ENCODE assay signal across 10 mouse cellular contexts in the genomic region with DNA sequence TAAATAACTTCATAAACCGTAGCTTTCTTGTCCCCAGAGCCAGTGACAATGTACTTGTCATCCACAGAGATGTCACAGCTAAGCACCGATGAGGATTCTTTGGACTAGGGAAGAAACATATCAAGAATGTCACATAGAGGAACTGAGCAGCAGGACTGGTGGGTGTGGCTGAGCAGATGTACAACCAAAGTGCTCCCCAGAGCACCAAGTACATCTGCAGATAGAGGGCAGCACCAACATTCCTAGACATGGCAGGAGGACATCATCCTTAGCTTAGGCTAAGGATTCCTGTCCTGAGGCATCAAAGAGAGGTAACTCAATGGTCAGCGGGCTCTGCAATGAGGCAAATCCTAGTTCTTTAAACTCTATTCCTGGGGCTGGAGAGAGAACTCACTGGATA.
DNase-seq lines count a peak whose midpoint lies in the region; ATAC-seq and TF ChIP-seq lines count a peak whose summit lies in the region.
"Had no signal": no experiment of that assay in that cellular context is flagged by ENCODE, and none has a peak within 500 bp of the region (broad histone marks: within the 10 kb centered on the region; RNA-seq: fewer than 3 reads in every experiment).

No protein-coding gene starts in this region.

- ATAC-seq in cerebellum, adult (ENCODE audit: insufficient number of reproducible peaks, low FRiP score, low TSS enrichment) = no peak

- TF ChIP-seq CTCF in lung, adult 2 months (IDR thresholded peaks at IDR 0.05; ENCODE audit: insufficient read depth, low read length) = peak; percentile 42

- H3K4me3 ChIP-seq in lung, adult 2 months (replicated peaks; ENCODE audit: extremely low read depth, low read depth, low read length) = no peak overlapping the region
- H3K4me3 ChIP-seq: erythroblast, embryonic 14.5 days; liver, embryonic 13.5 days had no signal

- TF ChIP-seq POLR2A in lung, adult 2 months (IDR thresholded peaks at IDR 0.05; ENCODE audit: borderline replicate concordance, extremely low read depth, low read depth, low read length) = no peak

- no peaks in the 10 kb centered on the region for H3K4me1 ChIP-seq in lung, adult 2 months (ENCODE audit: control insufficient read depth, insufficient read depth, low read length)
- H3K4me1 ChIP-seq: liver, embryonic 13.5 days had no signal

- 78% methylated on average over 3 of the region's 3 CpGs for WGBS in lung, adult 2 months

- DNase-seq in adrenal gland, postnatal 10 days = peak; percentile 10
- no peak for DNase-seq in adrenal gland, postnatal 4 days (ENCODE audit: low spot score in 2 of 2)
- DNase-seq in urinary bladder, postnatal 14 days (ENCODE audit: low spot score) = peak; percentile 5
- no peak for DNase-seq in urinary bladder, adult 18-20 months (ENCODE audit: low spot score in 2 of 2)
- no peak for DNase-seq in lung, adult 2 months
- DNase-seq in testis, postnatal 10 days (ENCODE audit: low spot score) = no peak
- DNase-seq in gastrocnemius, postnatal 25 days = no peak
- DNase-seq: liver, embryonic 13.5 days had no signal

Comparison
In these comparisons a context has a peak if more than half of its experiments do, and no peak if none do; other contexts are left out.
1. DNase-seq: peak in adrenal gland, postnatal 10 days (single experiment) and urinary bladder, postnatal 14 days (single experiment); none in adrenal gland, postnatal 4 days (0 of 2), urinary bladder, adult 18-20 months (0 of 2), lung, adult 2 months (single experiment), testis, postnatal 10 days (single experiment) and gastrocnemius, postnatal 25 days (single experiment).